Comparison of ENCODE assay signal across 8 mouse cellular contexts in the genomic region with DNA sequence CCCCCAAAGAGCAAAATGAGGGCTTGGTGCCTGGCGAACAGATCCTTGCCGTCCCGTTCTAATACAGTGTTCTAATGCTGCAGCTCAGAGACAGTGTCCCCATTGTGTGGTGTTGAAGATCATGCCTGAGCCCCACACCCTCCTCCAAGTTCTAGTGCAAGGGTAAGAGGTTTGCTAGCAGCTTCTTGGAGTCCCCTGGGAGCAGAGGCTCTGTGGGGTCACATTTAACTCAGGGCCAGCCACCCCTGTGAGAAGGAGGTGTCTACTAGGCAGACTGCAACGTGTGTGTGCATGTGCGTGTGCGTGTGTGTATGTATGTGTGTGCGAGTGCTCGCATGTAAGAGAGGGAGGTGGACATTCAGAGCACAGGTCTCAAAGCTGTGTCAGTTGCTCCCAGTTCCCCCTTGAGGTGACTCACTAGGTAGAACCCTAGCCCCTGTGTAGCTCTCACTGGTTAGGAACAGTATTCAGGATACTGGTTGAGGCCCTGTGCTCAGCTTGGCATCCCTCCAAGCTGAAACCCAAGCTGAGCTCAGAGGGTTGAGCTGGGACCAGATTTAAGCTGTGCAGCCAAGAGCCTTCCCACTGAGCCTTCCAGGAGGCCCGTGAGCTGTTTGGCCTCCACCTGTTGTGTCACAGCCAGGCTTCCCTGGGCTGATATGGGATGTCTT. TPM values are rescaled to one million over a fixed set of nuclear protein-coding genes. Genes with fewer than 3 reads are reported as not detected.
DNase-seq lines count a peak whose midpoint lies in the region; ATAC-seq and TF ChIP-seq lines count a peak whose summit lies in the region.

No protein-coding gene starts in this region.

- H3K27ac ChIP-seq in heart, adult 2 months = peak overlapping the region; percentile 94; the same call in 1 of the 2 replicates
- peak overlapping the region; percentile 89; a peak in 3 of 4 replicates for H3K27ac ChIP-seq in heart, embryonic 14.5 days (replicated peaks in 1 of 2; ENCODE audit: control insufficient read depth in 1 of 2, insufficient read depth in 1 of 2, low read depth in 2 of 2, low read length in 2 of 2)
- H3K27ac ChIP-seq in liver, postnatal 0 days (ENCODE audit: low read depth) = no peak overlapping the region

- H3K9ac ChIP-seq in heart, adult 2 months (ENCODE audit: low read depth, low read length) = no peak overlapping the region
- peak overlapping the region; percentile 88 for H3K9ac ChIP-seq in heart, embryonic 14.5 days (ENCODE audit: low read length)
- no peak overlapping the region for H3K9ac ChIP-seq in liver, postnatal 0 days (replicated peaks)

- TF ChIP-seq EP300 in heart, adult 2 months (IDR thresholded peaks at IDR 0.05; ENCODE audit: insufficient read depth, low read depth, low read length) = no peak
- no peak for TF ChIP-seq EP300 in liver, postnatal 0 days (IDR thresholded peaks at IDR 0.05; ENCODE audit: low read depth)

- no peaks in the 10 kb centered on the region for H3K36me3 ChIP-seq in heart, adult 2 months (ENCODE audit: control insufficient read depth, insufficient read depth, low read length)
- H3K36me3 ChIP-seq in heart, embryonic 14.5 days (ENCODE audit: control insufficient read depth, insufficient read depth, low read length) = no peaks in the 10 kb centered on the region; the same call in 1 of the 2 replicates
- no peaks in the 10 kb centered on the region for H3K36me3 ChIP-seq in liver, postnatal 0 days (replicated peaks; ENCODE audit: insufficient read depth, low read length)

- TF ChIP-seq CTCF in heart, adult 2 months (IDR thresholded peaks at IDR 0.05) = no peak
- TF ChIP-seq CTCF in liver, postnatal 0 days (IDR thresholded peaks at IDR 0.05; ENCODE audit: low read depth) = no peak

- intact Hi-C loops in heart, adult 2 months (cut with DNase I) = loop anchor here (5.0 kb wide), 1 partner anchor 36 kb away; a partner anchor contains a TSS

- no peak for TF ChIP-seq POLR2A in heart, adult 2 months (IDR thresholded peaks at IDR 0.05; ENCODE audit: insufficient read depth, low read depth, low read length)

- no peaks in the 10 kb centered on the region for H3K9me3 ChIP-seq in heart, embryonic 14.5 days (ENCODE audit: control insufficient read depth, low read length)
- no peaks in the 10 kb centered on the region for H3K9me3 ChIP-seq in liver, postnatal 0 days (ENCODE audit: low read length)

- no peaks in the 10 kb centered on the region for H3K27me3 ChIP-seq in heart, adult 2 months (ENCODE audit: control insufficient read depth, insufficient read depth, low read length)
- no peaks in the 10 kb centered on the region for H3K27me3 ChIP-seq in heart, embryonic 14.5 days (ENCODE audit: control insufficient read depth, insufficient read depth, low read length)
- no peaks in the 10 kb centered on the region for H3K27me3 ChIP-seq in liver, postnatal 0 days (ENCODE audit: insufficient read depth, low read length)

- peak in 1 of 2 experiments; percentile 22 for DNase-seq in heart, adult 2 months
- no peak for DNase-seq in heart, postnatal 4 days
- DNase-seq in adipocyte (ENCODE audit: low spot score) = peak; percentile 81
- no peak for DNase-seq in liver, postnatal 0 days
- DNase-seq in right cerebral cortex, postnatal 4 days = no peak
- DNase-seq in adrenal gland, postnatal 25 days = no peak
- DNase-seq in right cerebral cortex, adult 2 months (ENCODE audit: low spot score in 2 of 2) = no peak

- H3K79me2 ChIP-seq in heart, adult 2 months (replicated peaks; ENCODE audit: control insufficient read depth, insufficient read depth, low read length) = no peaks in the 10 kb centered on the region

- 51% methylated on average over 9 of the region's 9 CpGs for WGBS in heart, adult 2 months
- WGBS in heart, embryonic 14.5 days = 57% methylated on average over 9 of the region's 9 CpGs
- WGBS in liver, postnatal 0 days (ENCODE audit: insufficient replicate concordance) = 79% methylated on average over 9 of the region's 9 CpGs

- ATAC-seq in heart, embryonic 14.5 days (ENCODE audit: insufficient number of reproducible peaks, insufficient read depth, low FRiP score, low read depth) = no peak
- ATAC-seq in liver, postnatal 0 days = no peak

- peak overlapping the region; percentile 93 for H3K4me2 ChIP-seq in heart, embryonic 14.5 days (ENCODE audit: low read length)
- peak overlapping the region; percentile 96 for H3K4me2 ChIP-seq in liver, postnatal 0 days (ENCODE audit: low read depth, low read length)

- H3K4me1 ChIP-seq in heart, adult 2 months (ENCODE audit: control insufficient read depth, insufficient read depth, low read length) = peaks cover 5% of the 10 kb centered on the region
- H3K4me1 ChIP-seq in heart, embryonic 14.5 days (ENCODE audit: control insufficient read depth in 2 of 2, insufficient read depth in 2 of 2, low read length in 2 of 2) = peaks cover 39 to 50% of the 10 kb centered on the region in 2 experiments
- H3K4me1 ChIP-seq in liver, postnatal 0 days (ENCODE audit: insufficient read depth) = no peaks in the 10 kb centered on the region; the same call in 1 of the 2 replicates

- peak overlapping the region; percentile 91 for H3K4me3 ChIP-seq in heart, adult 2 months
- H3K4me3 ChIP-seq in heart, embryonic 14.5 days (ENCODE audit: control insufficient read depth in 1 of 2, insufficient read depth in 1 of 2, low read depth in 1 of 2, low read length in 2 of 2) = peak overlapping the region; percentile 71 to 87
- H3K4me3 ChIP-seq in liver, postnatal 0 days (ENCODE audit: low read depth, low read length) = no peak overlapping the region

RNA-seq across cellular contexts. Expression of a gene that starts 1.4 kb away (rescaled TPM):
- total RNA-seq in heart, adult 2 months (2021) = 100 to 1,000 TPM; 169 to 249 TPM
- polyA plus RNA-seq in heart, adult 2 months (2012; rRNA removed) = 301 and 369 TPM in 2 replicates
- total RNA-seq in heart, postnatal 4 days (2021) = 100 to 1,000 TPM; 142 to 153 TPM
- polyA plus RNA-seq in heart, embryonic 14.5 days (2014; fragmentation: Nextera tagmentation; extraction: Ambion mirVana) = 36.5 and 36.9 TPM in 2 replicates
- polyA plus RNA-seq in liver, postnatal 0 days (2015; fragmentation: Nextera tagmentation; extraction: Ambion mirVana) = 1.9 TPM in 2 replicates
- total RNA-seq in adrenal gland, postnatal 25 days (2021) = 17.5 and 17.7 TPM in 2 replicates

RNA-seq across cellular contexts. Expression of a gene that starts 22.4 kb away (rescaled TPM):
- total RNA-seq in heart, adult 2 months (2021) = under 1 TPM; 0.09 to 0.13 TPM
- polyA plus RNA-seq in heart, adult 2 months (2012; rRNA removed) = 0.09 and 0.37 TPM in 2 replicates
- under 1 TPM; 0.81 to 0.92 TPM for total RNA-seq in heart, postnatal 4 days (2021)
- polyA plus RNA-seq in heart, embryonic 14.5 days (2014; fragmentation: Nextera tagmentation; extraction: Ambion mirVana) = 0.16 and 0.24 TPM in 2 replicates
- 0.01 TPM in 1 of 2 replicates, not detected in the other for polyA plus RNA-seq in liver, postnatal 0 days (2015; fragmentation: Nextera tagmentation; extraction: Ambion mirVana)
- total RNA-seq in adrenal gland, postnatal 25 days (2021) = 0.62 and 1.5 TPM in 2 replicates

RNA-seq across cellular contexts. Expression of a gene that starts 35.2 kb away (rescaled TPM):
- 10 to 100 TPM; 23.2 to 25.9 TPM for total RNA-seq in heart, adult 2 months (2021)
- polyA plus RNA-seq in heart, adult 2 months (2012; rRNA removed) = 22.6 and 22.7 TPM in 2 replicates
- 10 to 100 TPM; 16.1 to 16.6 TPM for total RNA-seq in heart, postnatal 4 days (2021)
- polyA plus RNA-seq in heart, embryonic 14.5 days (2014; fragmentation: Nextera tagmentation; extraction: Ambion mirVana) = 27.5 and 30.8 TPM in 2 replicates
- 7.5 and 7.9 TPM in 2 replicates for polyA plus RNA-seq in liver, postnatal 0 days (2015; fragmentation: Nextera tagmentation; extraction: Ambion mirVana)
- total RNA-seq in adrenal gland, postnatal 25 days (2021) = 20.5 and 21.1 TPM in 2 replicates

RNA-seq across cellular contexts. Expression of a gene that starts 44.0 kb away (rescaled TPM):
- total RNA-seq in heart, adult 2 months (2021) = 1 to 10 TPM; 1.0 to 1.2 TPM
- 2.3 and 4.1 TPM in 2 replicates for polyA plus RNA-seq in heart, adult 2 months (2012; rRNA removed)
- under 1 TPM; 0.60 to 0.95 TPM for total RNA-seq in heart, postnatal 4 days (2021)
- polyA plus RNA-seq in heart, embryonic 14.5 days (2014; fragmentation: Nextera tagmentation; extraction: Ambion mirVana) = 0.57 and 0.61 TPM in 2 replicates
- polyA plus RNA-seq in liver, postnatal 0 days (2015; fragmentation: Nextera tagmentation; extraction: Ambion mirVana) = 2.1 and 2.2 TPM in 2 replicates
- total RNA-seq in adrenal gland, postnatal 25 days (2021) = 0.97 TPM in 1 of 2 replicates, not detected in the other
